Mouse (Mus musculus) E14TG2a.4 (cell line): ENCODE results near the gene Irx4.

ENCODE experiments used
- H3K27me3 ChIP-seq: 2 replicates; pipeline ENCODE4 v1.6.1; 2014; ENCODE audit warnings: low read length, control low read depth; ENCODE audit not compliant: insufficient read depth
- H3K36me3 ChIP-seq: 2 replicates; pipeline ENCODE4 v1.6.1; 2014; ENCODE audit warnings: low read length, control low read depth; ENCODE audit not compliant: insufficient read depth
- H3K4me1 ChIP-seq: replicated peaks from 2 replicates; pipeline ENCODE4 v1.6.1; 2014; ENCODE audit warnings: low read depth, low read length, control low read depth
- H3K4me3 ChIP-seq: replicated peaks from 2 replicates; pipeline ENCODE4 v1.5.1; 2014; ENCODE audit warnings: mild to moderate bottlenecking, low read length
- H3K9me3 ChIP-seq: 2 replicates; pipeline ENCODE4 v1.6.1; 2014; ENCODE audit warnings: low read length, control low read depth
- CTCF ChIP-seq: conservative IDR thresholded peaks from 2 replicates; pipeline ENCODE4 v1.5.1; 2014; ENCODE audit warnings: low read length
- NANOG ChIP-seq: IDR thresholded peaks from 2 replicates; pipeline ENCODE4 v1.6.1; 2014; ENCODE audit warnings: borderline replicate concordance, low read length, mixed read lengths
- POU5F1 ChIP-seq: IDR thresholded peaks from 2 replicates; pipeline ENCODE4 v1.6.1; 2014; ENCODE audit warnings: low read length, borderline replicate concordance

The Irx4 gene

DNA sequence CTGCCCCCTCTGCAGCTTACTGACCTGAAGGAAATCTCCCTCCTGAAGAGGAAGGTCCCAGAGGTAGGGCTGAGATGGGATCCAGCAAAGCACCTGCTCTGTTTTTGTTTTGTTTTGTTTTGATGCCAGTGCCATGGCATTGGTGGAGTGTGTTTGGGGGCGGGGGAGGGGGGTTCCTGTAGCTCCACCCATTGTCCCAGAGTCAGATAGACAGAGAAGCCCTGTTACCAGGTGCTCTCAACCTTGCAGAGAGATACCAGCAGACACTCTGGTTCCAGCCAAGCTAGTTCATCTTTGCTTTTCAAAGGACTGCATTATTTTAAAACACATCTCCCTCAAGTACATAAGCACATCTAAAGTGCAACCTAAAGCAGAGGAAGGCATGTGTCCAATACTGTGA, 13.3 kb downstream of the Irx4 start:
- no peak for TF ChIP-seq CTCF
- TF ChIP-seq POU5F1, result no peak
- no peak for TF ChIP-seq NANOG
- peaks cover 79% of the 10 kb centered on the region for H3K27me3 ChIP-seq
- no peaks in the 10 kb centered on the region for H3K36me3 ChIP-seq

DNA sequence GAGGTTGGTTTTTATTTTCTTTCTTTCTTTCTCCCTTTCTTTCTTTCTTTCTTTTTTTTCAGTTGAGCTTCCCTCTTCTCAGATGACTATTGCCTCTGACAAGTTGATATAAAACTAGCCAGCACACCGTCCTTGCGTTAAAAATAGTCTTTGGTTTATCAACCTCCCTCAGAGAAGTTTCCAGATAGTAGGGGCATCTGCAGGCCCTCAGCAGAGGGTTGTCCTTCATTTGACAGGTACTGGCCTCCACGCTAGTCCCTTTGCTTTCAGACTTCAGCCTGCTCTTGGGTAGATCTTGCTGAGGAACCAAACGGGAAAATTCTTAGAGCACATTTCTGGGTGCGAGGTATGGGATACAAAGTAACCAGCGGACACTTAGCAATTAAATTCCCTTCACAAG, 17.1 kb downstream of the Irx4 start:
- peaks cover 41% of the 10 kb centered on the region for H3K27me3 ChIP-seq
- no peak for TF ChIP-seq POU5F1
- no peak for TF ChIP-seq CTCF
- TF ChIP-seq NANOG, result no peak
- no peaks in the 10 kb centered on the region for H3K9me3 ChIP-seq
- H3K4me1 ChIP-seq, result peaks cover 18% of the 10 kb centered on the region
- H3K36me3 ChIP-seq, result no peaks in the 10 kb centered on the region
- no peak overlapping the region for H3K4me3 ChIP-seq

More for the DNA sequence above, 13.3 kb downstream of the Irx4 start:
- Histone ChIP-seq H3K9me3 (peaks cover 10% of the 10 kb centered on the region; the same call in 1 of the 2 replicates), H3K4me1 (peaks cover 42% of the 10 kb centered on the region), H3K4me3 (no peak overlapping the region)

DNA sequence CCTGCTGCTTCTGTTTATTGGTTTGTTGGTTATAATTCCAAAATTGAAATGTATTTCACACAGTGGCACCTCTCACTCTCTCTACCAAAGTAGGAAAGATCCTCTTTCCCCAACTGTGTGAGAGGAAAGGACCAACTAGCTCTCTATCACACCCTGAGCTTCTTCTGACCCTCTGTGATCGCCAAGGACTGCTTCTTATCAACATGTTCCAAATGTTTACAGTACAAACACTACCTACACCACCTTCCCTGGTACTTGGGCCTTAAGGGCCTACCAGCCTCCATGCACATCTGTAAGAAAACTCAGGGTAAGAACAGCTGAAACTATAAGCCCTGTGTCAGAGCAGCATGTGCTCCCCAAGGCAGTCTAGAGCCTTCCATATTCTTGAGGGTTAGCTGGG, 17.5 kb downstream of the Irx4 start:
- Histone ChIP-seq H3K4me1 (peaks cover 14% of the 10 kb centered on the region), H3K27me3 (peaks cover 36% of the 10 kb centered on the region), H3K36me3 (no peaks in the 10 kb centered on the region), H3K9me3 (peaks cover 3% of the 10 kb centered on the region; the same call in 1 of the 2 replicates), H3K4me3 (no peak overlapping the region)
- TF ChIP-seq CTCF (no peak), POU5F1 (no peak), NANOG (no peak)

DNA sequence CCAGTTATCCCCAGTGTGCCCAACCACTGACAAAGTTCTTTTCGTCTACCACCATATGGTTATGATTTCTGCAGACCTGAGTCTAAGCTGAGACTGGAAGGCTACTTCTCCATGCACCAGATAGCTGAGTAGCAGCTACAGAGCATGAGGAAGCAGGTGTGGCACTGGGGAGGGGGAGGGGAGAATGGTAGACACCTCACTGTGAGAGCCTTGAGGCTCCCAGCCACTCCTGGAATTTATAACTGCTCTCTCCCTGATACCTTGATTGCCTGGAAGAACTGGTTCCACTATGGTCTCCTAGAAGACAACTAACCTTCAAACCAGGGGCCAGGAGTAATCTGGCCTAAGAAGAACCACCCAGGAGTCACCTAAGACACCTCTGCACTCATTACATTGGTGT, 18.9 kb downstream of the Irx4 start:
- Histone ChIP-seq H3K4me1 (peaks cover 5% of the 10 kb centered on the region; the same call in 1 of the 2 replicates), H3K4me3 (no peak overlapping the region), H3K27me3 (peaks cover 22% of the 10 kb centered on the region), H3K36me3 (no peaks in the 10 kb centered on the region), H3K9me3 (peaks cover 5% of the 10 kb centered on the region; the same call in 1 of the 2 replicates)
- no peak for TF ChIP-seq CTCF
- no peak for TF ChIP-seq NANOG

DNA sequence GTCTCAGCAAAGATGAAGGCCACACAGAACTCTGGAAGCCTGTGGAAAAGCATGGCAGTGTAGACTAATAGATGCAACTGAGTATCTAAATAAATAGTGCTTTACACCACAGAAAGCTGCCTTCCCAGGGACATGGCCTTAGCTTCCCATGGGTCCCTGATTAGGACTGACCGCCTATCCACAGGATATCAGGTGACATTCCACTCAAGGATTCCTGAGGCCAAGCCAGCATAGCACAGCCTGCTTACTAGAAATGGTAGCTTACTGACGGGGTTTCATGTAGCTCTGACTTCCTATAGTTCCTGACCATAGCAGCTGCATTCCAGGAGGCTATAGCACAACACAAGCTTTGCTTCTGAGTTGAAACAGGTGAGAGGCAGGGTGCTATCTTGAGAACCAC, 22.1 kb downstream of the Irx4 start:
- Histone ChIP-seq H3K4me3 (no peak overlapping the region), H3K36me3 (no peaks in the 10 kb centered on the region), H3K9me3 (peaks cover 5% of the 10 kb centered on the region; the same call in 1 of the 2 replicates), H3K27me3 (peaks cover 4% of the 10 kb centered on the region; the same call in 1 of the 2 replicates), H3K4me1 (peaks cover 18% of the 10 kb centered on the region)
- no peak for TF ChIP-seq NANOG
- no peak for TF ChIP-seq CTCF
- no peak for TF ChIP-seq POU5F1

DNA sequence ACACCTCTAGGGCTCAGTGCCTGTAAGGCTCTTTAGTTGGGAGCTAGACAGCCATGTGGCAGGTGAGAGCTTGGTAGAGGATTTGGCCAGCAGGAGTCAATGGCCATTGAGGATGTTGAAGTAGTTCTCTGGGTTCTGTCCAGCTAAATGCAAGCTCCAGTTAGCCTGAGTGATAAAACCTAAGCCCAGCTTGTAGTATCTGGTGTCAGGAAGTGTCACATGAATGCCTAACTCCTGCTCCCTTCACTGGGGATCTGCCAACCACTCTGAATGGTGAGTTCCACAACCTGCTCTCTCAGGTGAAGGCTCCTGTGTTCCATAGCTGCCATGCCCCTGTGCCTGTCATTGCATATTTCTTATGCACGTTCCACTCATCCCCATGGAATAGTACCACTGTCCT, 23.3 kb downstream of the Irx4 start:
- no peaks in the 10 kb centered on the region for H3K36me3 ChIP-seq
- no peak overlapping the region for H3K4me3 ChIP-seq
- peaks cover 5% of the 10 kb centered on the region; the same call in 1 of the 2 replicates for H3K9me3 ChIP-seq
- H3K4me1 ChIP-seq, result peaks cover 18% of the 10 kb centered on the region
- TF ChIP-seq NANOG (no peak), POU5F1 (no peak), CTCF (no peak)
- H3K27me3 ChIP-seq, result peaks cover 4% of the 10 kb centered on the region; the same call in 1 of the 2 replicates

DNA sequence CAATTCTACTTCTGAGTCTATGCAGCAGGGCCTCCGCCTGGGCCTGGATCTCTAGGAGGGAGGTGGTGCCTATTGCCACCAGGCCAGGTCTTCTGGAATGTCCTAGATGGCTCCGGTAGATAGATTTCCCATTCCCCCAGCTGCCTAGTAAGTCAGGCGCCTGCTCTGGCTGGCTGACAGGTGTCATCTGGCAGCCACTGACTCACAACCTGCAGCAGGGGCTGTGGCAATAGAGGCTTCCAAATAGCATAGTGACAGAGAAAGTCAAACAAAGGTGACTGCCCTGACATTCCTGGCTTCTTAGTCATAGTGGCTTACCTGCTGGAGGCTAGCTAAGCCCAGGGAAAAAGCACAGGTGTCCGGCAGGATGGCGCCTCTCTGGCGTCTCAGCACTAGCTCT, 29.9 kb downstream of the Irx4 start:
- Histone ChIP-seq H3K4me3 (0 out of 2 replicates have a peak overlapping the region, but pooled peaks have one; percentile 10), H3K4me1 (peaks cover 23% of the 10 kb centered on the region), H3K9me3 (no peaks in the 10 kb centered on the region; the same call in 1 of the 2 replicates), H3K27me3 (peaks cover 12% of the 10 kb centered on the region; the same call in 1 of the 2 replicates), H3K36me3 (no peaks in the 10 kb centered on the region)
- TF ChIP-seq NANOG, result no peak
- no peak for TF ChIP-seq CTCF
- no peak for TF ChIP-seq POU5F1

DNA sequence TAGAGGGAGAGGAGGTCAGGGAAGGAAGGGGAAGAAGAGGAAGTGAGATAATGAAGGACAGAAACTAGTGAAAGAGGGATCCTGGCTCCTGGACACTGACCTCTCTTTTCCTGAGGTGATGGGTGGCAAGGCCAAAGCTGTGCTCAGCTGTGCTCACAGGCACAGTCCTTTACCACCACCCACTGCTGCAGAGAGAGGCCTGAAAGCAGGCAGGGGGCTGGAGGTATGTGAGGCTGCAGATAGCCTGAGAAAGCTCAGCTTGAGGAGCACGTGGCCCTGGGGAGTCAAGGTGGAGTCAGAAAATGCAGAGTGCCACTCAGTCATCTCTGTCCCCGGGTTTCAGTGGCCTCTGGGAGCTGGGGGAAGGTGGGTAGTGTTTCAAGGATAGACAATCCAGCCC, 30.8 kb downstream of the Irx4 start:
- Histone ChIP-seq H3K4me3 (no peak overlapping the region), H3K36me3 (no peaks in the 10 kb centered on the region), H3K4me1 (peaks cover 17% of the 10 kb centered on the region), H3K27me3 (peaks cover 12% of the 10 kb centered on the region; the same call in 1 of the 2 replicates), H3K9me3 (no peaks in the 10 kb centered on the region; the same call in 1 of the 2 replicates)
- no peak for TF ChIP-seq NANOG
- TF ChIP-seq CTCF, result no peak
- no peak for TF ChIP-seq POU5F1

DNA sequence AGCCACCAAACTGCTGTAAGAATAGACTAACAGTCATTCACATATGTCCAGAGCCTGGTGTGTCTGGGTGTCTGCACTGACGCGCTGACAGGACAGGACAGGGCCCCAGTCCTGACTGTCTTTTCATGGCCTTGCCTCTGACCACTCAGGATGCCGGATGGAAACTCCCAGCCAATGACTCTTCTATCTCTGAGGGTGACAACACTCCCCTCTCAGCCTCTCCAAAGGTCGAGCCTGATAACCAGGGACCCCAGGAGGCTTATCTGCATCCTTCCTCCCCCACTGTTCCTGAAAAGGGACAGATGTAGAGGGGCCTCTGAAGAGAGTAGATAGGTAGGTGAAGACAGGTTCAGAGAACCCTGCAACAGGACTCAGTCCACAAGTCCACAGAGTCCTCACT, 38.4 kb downstream of the Irx4 start:
- H3K4me1 ChIP-seq, result peaks cover 8% of the 10 kb centered on the region
- no peaks in the 10 kb centered on the region for H3K36me3 ChIP-seq
- no peak overlapping the region for H3K4me3 ChIP-seq
- H3K9me3 ChIP-seq, result no peaks in the 10 kb centered on the region; the same call in 1 of the 2 replicates
- no peaks in the 10 kb centered on the region for H3K27me3 ChIP-seq
- no peak for TF ChIP-seq NANOG
- TF ChIP-seq POU5F1, result no peak
- TF ChIP-seq CTCF, result no peak

DNA sequence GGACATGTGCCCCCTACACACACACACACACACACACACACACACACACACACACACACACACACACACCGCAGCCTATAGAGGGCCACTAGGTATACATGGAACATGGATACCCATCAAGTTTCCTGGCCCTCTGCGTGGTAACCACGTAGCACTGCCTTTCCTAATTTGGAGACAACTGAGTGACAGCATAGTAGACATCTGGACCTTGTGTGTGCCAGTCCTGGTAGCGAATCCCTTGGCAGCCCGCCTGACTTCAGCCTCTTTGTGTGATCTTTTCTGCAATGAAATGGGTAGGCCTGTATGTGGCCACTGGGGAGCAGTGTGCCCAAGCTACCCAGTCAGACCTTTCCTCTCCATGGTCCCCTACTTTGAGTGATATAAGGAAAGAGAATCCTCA, 39.0 kb downstream of the Irx4 start:
- Histone ChIP-seq H3K9me3 (no peaks in the 10 kb centered on the region), H3K36me3 (no peaks in the 10 kb centered on the region), H3K4me3 (no peak overlapping the region), H3K27me3 (no peaks in the 10 kb centered on the region), H3K4me1 (peaks cover 12% of the 10 kb centered on the region)
- TF ChIP-seq CTCF (no peak), NANOG (no peak), POU5F1 (no peak)
